Mouse (Mus musculus) neural tube, embryonic 15.5 days (tissue): ENCODE measurements around the gene Rabl3. TPM values are rescaled to one million over a fixed set of nuclear protein-coding genes. Genes with fewer than 3 reads are reported as not detected.
A peak's percentile ranks its signal among the peaks of the same experiment; 100 is the strongest.

Experiments
- ATAC-seq: fragments of 200-750 bp; cut with Nextera tagmentation; 2 replicates; pipeline ENCODE4 v1.8.0; 2017; ENCODE audit warnings: mild to moderate bottlenecking, moderate TSS enrichment, moderate library complexity; ENCODE audit not compliant: low FRiP score
- H3K27ac ChIP-seq: fragments of 300-500 bp; sonication (generic); replicated peaks from 2 replicates; pipeline ENCODE4 v1.5.1; 2015; ENCODE audit warnings: mild to moderate bottlenecking, inconsistent platforms
- H3K27me3 ChIP-seq: fragments of 300-500 bp; sonication (generic); replicated peaks from 2 replicates; pipeline ENCODE4 v1.6.1; 2015; ENCODE audit warnings: inconsistent platforms
- H3K36me3 ChIP-seq: fragments of 300-500 bp; sonication (generic); 2 replicates; pipeline ENCODE4 v1.6.1; 2015; ENCODE audit warnings: inconsistent platforms
- H3K4me1 ChIP-seq: fragments of 300-500 bp; sonication (generic); 2 replicates; pipeline ENCODE4 v1.6.1; 2015; ENCODE audit warnings: inconsistent platforms
- H3K4me2 ChIP-seq: fragments of 300-500 bp; sonication (generic); 2 replicates; pipeline ENCODE4 v1.6.1; 2015; ENCODE audit warnings: inconsistent platforms, mild to moderate bottlenecking, moderate library complexity
- H3K4me3 ChIP-seq: fragments of 300-500 bp; sonication (generic); replicated peaks from 2 replicates; pipeline ENCODE4 v1.5.1; 2015; ENCODE audit warnings: mild to moderate bottlenecking, inconsistent platforms
- H3K9ac ChIP-seq: fragments of 300-500 bp; sonication (generic); replicated peaks from 2 replicates; pipeline ENCODE4 v1.6.1; 2015; ENCODE audit warnings: mild to moderate bottlenecking, inconsistent platforms
- H3K9me3 ChIP-seq: fragments of 300-500 bp; sonication (generic); replicated peaks from 2 replicates; pipeline ENCODE4 v1.6.1; 2016; ENCODE audit warnings: inconsistent platforms
- WGBS: fragments of 180-500 bp; shearing (Covaris S2); methylation state at CpG from one replicate; pipeline ENCODE4 v1.1.7; 2015; ENCODE audit warnings: mixed read lengths; 5-methylcytosine and 5-hydroxymethylcytosine counted together
- polyA plus RNA-seq: library from polyadenylated mRNA; unstranded; fragments of >200 nt; fragmentation: Nextera tagmentation; extraction: Ambion mirVana; gene quantifications from 2 replicates; pipeline ENCODE4 v1.2.1, GENCODE M21; 2015

The Rabl3 gene
- polyA plus RNA-seq, 1 experiment from 2014 or later, result 16.3 TPM

DNA sequence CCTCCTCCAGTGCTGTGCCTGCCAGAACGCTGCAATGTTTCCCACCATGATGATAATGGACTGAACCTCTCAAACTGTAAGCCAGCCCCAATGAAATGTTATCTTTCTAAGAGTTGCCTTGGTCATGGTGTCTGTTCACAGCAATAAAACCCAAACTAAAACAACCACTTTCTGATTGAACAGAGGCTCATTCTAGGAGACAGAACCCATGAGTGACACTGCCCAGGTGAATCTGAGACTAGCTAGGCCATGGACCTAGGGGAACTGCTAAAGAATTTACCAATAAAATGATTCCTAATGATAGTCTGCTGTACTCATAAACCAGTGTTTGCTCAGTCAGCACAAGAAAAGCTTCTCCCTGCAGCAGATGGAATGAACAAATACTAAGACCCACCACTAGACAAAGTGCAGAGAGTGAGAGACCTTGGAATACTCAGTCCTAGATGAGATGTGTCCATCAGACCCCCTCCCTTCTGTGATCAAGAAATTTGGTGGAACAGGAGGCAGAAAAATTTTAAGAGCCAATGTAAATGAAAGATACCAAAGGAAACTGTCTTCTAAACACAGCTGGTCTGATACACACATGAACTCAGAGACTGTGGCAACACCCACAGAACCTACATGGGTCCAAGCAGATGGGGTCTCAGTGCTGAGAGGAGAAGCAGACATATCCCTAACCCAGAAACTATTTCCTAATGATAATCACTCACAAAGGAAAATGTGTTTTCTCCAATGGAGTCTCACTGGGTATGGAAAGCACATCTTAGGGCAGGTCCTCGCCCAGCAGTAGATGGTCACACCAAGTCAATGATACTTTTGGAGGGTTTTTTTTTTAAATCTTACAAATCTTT lies 19.3 kb upstream of the Rabl3 start:
- no peaks in the 10 kb centered on the region for H3K27me3 ChIP-seq
- H3K4me3 ChIP-seq, result no peak overlapping the region
- no peaks in the 10 kb centered on the region for H3K4me1 ChIP-seq
- H3K9me3 ChIP-seq, result no peaks in the 10 kb centered on the region
- no peak for ATAC-seq
- peaks cover 59% of the 10 kb centered on the region for H3K36me3 ChIP-seq
- H3K4me2 ChIP-seq, result no peak overlapping the region
- H3K27ac ChIP-seq, result no peak overlapping the region
- H3K9ac ChIP-seq, result no peak overlapping the region
- 94% methylated on average over 2 of the region's 2 CpGs for WGBS

- no peak for ATAC-seq
- no peak overlapping the region for H3K4me3 ChIP-seq
These were observed 17.5 kb upstream of the Rabl3 start for GRCm38 (mm10) chr16:37522100-37522697.

GRCm38 (mm10) chr16:37525121-37525520 lies 14.6 kb upstream of the Rabl3 start:
- Histone ChIP-seq H3K27ac (no peak overlapping the region), H3K4me2 (no peak overlapping the region), H3K4me3 (no peak overlapping the region), H3K36me3 (peaks cover 39% of the 10 kb centered on the region), H3K9me3 (no peaks in the 10 kb centered on the region), H3K4me1 (0 out of 2 replicates have a peak, but pooled peaks cover 4% of the 10 kb centered on the region), H3K27me3 (no peaks in the 10 kb centered on the region), H3K9ac (no peak overlapping the region)
- no peak for ATAC-seq
- WGBS, result 94% methylated on average over 2 of the region's 2 CpGs

More at GRCm38 (mm10) chr16:37522100-37522697, 17.5 kb upstream of the Rabl3 start:
- Histone ChIP-seq H3K27me3 (no peaks in the 10 kb centered on the region), H3K27ac (no peak overlapping the region), H3K4me1 (0 out of 2 replicates have a peak, but pooled peaks cover 4% of the 10 kb centered on the region), H3K36me3 (peaks cover 53% of the 10 kb centered on the region), H3K9me3 (no peaks in the 10 kb centered on the region), H3K9ac (no peak overlapping the region), H3K4me2 (no peak overlapping the region)
- WGBS, result 93% methylated on average over 7 of the region's 7 CpGs

GRCm38 (mm10) chr16:37526688-37527223 lies 12.9 kb upstream of the Rabl3 start:
- H3K36me3 ChIP-seq, result peaks cover 26% of the 10 kb centered on the region
- 0 out of 2 replicates have a peak, but pooled peaks cover 4% of the 10 kb centered on the region for H3K4me1 ChIP-seq
- 95% methylated on average over 3 of the region's 3 CpGs for WGBS
- no peak for ATAC-seq
- H3K9ac ChIP-seq, result no peak overlapping the region
- no peaks in the 10 kb centered on the region for H3K27me3 ChIP-seq
- H3K9me3 ChIP-seq, result no peaks in the 10 kb centered on the region
- no peak overlapping the region for H3K4me2 ChIP-seq
- H3K4me3 ChIP-seq, result no peak overlapping the region
- no peak overlapping the region for H3K27ac ChIP-seq

- Histone ChIP-seq H3K9ac (no peak overlapping the region), H3K4me1 (peaks cover 13% of the 10 kb centered on the region; the same call in 1 of the 2 replicates), H3K9me3 (no peaks in the 10 kb centered on the region), H3K27ac (no peak overlapping the region), H3K4me2 (no peak overlapping the region), H3K36me3 (peaks cover 10% of the 10 kb centered on the region), H3K4me3 (no peak overlapping the region), H3K27me3 (no peaks in the 10 kb centered on the region)
- ATAC-seq, result no peak
- 92% methylated on average over 6 of the region's 6 CpGs for whole genome bisulfite sequencing
These were observed 9.5 kb upstream of the Rabl3 start for GRCm38 (mm10) chr16:37530170-37530569.

GRCm38 (mm10) chr16:37532046-37532445 lies 7.6 kb upstream of the Rabl3 start:
- 88% methylated on average over 1 of the region's 1 CpGs for WGBS
- H3K9ac ChIP-seq, result no peak overlapping the region
- H3K4me3 ChIP-seq, result no peak overlapping the region
- H3K4me2 ChIP-seq, result no peak overlapping the region
- peaks cover 11% of the 10 kb centered on the region for H3K4me1 ChIP-seq
- H3K9me3 ChIP-seq, result no peaks in the 10 kb centered on the region
- no peaks in the 10 kb centered on the region for H3K27me3 ChIP-seq
- no peak for ATAC-seq
- H3K27ac ChIP-seq, result no peak overlapping the region
- peaks cover 14% of the 10 kb centered on the region; the same call in 1 of the 2 replicates for H3K36me3 ChIP-seq

DNA sequence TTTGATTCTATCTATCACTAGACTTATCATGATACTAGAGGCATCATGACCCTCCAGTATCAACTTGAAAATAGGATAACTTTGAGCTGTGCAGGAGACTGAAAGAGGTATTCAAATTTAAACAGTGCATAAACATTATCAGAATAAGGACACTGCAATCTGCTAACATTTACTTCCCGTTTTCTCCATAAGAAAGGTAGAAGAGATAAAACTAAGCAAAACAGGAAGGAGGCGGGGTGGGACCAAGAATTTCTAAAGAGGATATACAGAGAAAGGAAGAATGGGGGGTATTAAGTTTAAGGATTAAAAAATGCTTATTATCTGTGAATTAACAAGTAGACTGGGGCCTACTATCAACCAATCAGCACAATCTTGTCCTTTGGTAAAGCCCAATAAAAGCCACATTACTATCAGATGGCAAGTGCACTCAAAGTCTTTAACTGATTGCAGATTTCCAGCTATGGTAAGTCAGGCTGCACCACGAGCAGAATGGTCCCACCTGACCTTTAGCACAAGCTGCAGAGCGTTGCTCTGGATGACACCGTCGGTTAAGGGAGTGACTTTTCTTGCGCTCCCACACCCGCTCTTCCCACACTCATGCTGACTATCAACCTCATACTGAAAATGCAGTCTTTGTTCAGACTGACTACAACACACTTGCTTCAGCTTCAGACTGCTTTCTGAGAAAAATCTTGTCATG lies 6.2 kb upstream of the Rabl3 start:
- peaks cover 14% of the 10 kb centered on the region; the same call in 1 of the 2 replicates for H3K36me3 ChIP-seq
- 91% methylated on average over 8 of the region's 8 CpGs for WGBS
- H3K27me3 ChIP-seq, result no peaks in the 10 kb centered on the region
- H3K4me3 ChIP-seq, result no peak overlapping the region
- ATAC-seq, result no peak
- no peak overlapping the region for H3K4me2 ChIP-seq
- H3K9ac ChIP-seq, result no peak overlapping the region
- peaks cover 23% of the 10 kb centered on the region for H3K4me1 ChIP-seq
- no peaks in the 10 kb centered on the region for H3K9me3 ChIP-seq
- no peak overlapping the region for H3K27ac ChIP-seq

- peak overlapping the region; percentile 73 for H3K4me3 ChIP-seq
- H3K9ac ChIP-seq, result peak overlapping the region; percentile 91
- H3K9me3 ChIP-seq, result no peaks in the 10 kb centered on the region
- WGBS, result under 1% methylated on average over 22 of the region's 22 CpGs
- H3K27me3 ChIP-seq, result no peaks in the 10 kb centered on the region
- H3K27ac ChIP-seq, result peak overlapping the region; percentile 97
- ATAC-seq, result peak; percentile 66
- H3K36me3 ChIP-seq, result peaks cover 9% of the 10 kb centered on the region; the same call in 1 of the 2 replicates
- H3K4me1 ChIP-seq, result peaks cover 32% of the 10 kb centered on the region
- peak overlapping the region; percentile 73 for H3K4me2 ChIP-seq
These were observed 460 bp upstream of the Rabl3 start for GRCm38 (mm10) chr16:37539240-37539610.

GRCm38 (mm10) chr16:37540776-37541175 lies 1.1 kb downstream of the Rabl3 start:
- no peaks in the 10 kb centered on the region for H3K36me3 ChIP-seq
- no peaks in the 10 kb centered on the region for H3K27me3 ChIP-seq
- H3K4me3 ChIP-seq, result peak overlapping the region; percentile 73
- peaks cover 27% of the 10 kb centered on the region for H3K4me1 ChIP-seq
- no peak overlapping the region for H3K9ac ChIP-seq
- 87% methylated on average over 6 of the region's 6 CpGs for WGBS
- no peak overlapping the region for H3K27ac ChIP-seq
- H3K9me3 ChIP-seq, result no peaks in the 10 kb centered on the region
- no peak for ATAC-seq
- H3K4me2 ChIP-seq, result peak overlapping the region; percentile 77

DNA sequence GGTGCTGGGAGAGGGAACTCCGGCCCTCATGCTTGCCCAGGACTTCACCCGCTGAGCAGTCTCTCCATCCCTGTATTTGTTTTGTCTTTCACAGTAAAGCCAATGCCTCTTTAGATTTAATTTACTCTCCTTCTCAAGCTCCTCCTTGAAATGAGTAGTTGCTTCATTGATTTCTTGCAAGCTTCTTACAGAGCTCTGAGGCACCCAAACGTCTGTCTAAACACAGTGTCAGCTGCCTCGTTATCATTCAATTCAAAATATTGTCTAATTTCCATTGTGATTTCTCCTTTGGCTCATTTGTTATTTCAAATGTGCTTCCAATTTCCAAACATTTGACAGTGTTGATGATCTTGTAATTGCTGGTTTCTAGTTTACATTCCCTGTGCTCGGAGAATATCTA lies 6.6 kb downstream of the Rabl3 start:
- H3K27ac ChIP-seq, result peak overlapping the region; percentile 51; the same call in 1 of the 2 replicates
- H3K27me3 ChIP-seq, result no peaks in the 10 kb centered on the region
- no peak overlapping the region for H3K4me2 ChIP-seq
- no peak overlapping the region for H3K4me3 ChIP-seq
- no peak overlapping the region for H3K9ac ChIP-seq
- peaks cover 17% of the 10 kb centered on the region for H3K4me1 ChIP-seq
- ATAC-seq, result no peak
- H3K9me3 ChIP-seq, result no peaks in the 10 kb centered on the region
- WGBS, result 65% methylated on average over 5 of the region's 5 CpGs
- no peaks in the 10 kb centered on the region for H3K36me3 ChIP-seq

DNA sequence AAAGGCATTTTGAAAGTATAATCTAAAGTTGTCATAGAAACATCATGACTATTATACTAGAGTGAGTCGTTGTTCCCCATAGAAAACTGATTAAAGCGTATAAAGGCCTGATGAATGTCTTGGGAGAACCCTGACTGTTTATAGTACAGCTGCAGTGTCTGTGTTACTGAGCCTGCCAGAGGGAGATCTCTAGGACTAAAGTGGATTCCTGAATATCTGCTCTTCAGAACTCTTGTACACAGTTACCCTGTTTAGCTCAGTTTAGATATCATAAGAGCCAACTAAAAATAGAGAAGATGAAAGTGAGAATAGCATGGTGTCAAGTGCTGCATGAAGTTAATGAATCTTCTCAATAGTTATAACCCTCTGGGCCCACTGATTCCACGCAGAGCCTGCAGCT lies 10.6 kb downstream of the Rabl3 start:
- 25% methylated on average over 3 of the region's 3 CpGs for WGBS
- H3K27me3 ChIP-seq, result no peaks in the 10 kb centered on the region

More for the DNA sequence above, 10.6 kb downstream of the Rabl3 start:
- Histone ChIP-seq H3K9me3 (no peaks in the 10 kb centered on the region), H3K9ac (no peak overlapping the region), H3K4me2 (no peak overlapping the region), H3K4me3 (no peak overlapping the region), H3K4me1 (peaks cover 17% of the 10 kb centered on the region), H3K27ac (peak overlapping the region; percentile 15; the same call in 1 of the 2 replicates), H3K36me3 (no peaks in the 10 kb centered on the region)
- no peak for ATAC-seq
